Mouse (Mus musculus): ENCODE measurements around the gene Gata5. TPM values are rescaled to one million over a fixed set of nuclear protein-coding genes. Genes with fewer than 3 reads are reported as not detected.

Gata5 gene
- 4.9 and 5.4 TPM in 2 replicates for polyA plus RNA-seq (2014; fragmentation: Nextera tagmentation; extraction: Ambion mirVana)

GRCm38 (mm10) chr2:180334551-180334986 lies at the start of gene Gata5:
Gata5 (minus strand) TSS chr2:180334699.
- no peaks in the 10 kb centered on the region for H3K9me3 ChIP-seq (ENCODE audit: control insufficient read depth, low read depth, low read length)
- peaks cover 8% of the 10 kb centered on the region; the same call in 1 of the 2 replicates for H3K27me3 ChIP-seq (ENCODE audit: control insufficient read depth, insufficient read depth, low read length)
- no peaks in the 10 kb centered on the region for H3K36me3 ChIP-seq (ENCODE audit: control insufficient read depth, insufficient read depth, low read length)
- H3K27ac ChIP-seq (ENCODE audit: low read length) = peak within 1 kb of the TSS; percentile 69
- peaks cover 12% of the 10 kb centered on the region for H3K4me1 ChIP-seq (ENCODE audit: control insufficient read depth, insufficient read depth, low read length)
- peak; percentile 90 for ATAC-seq (ENCODE audit: insufficient number of reproducible peaks, insufficient read depth, low FRiP score, low read depth)
- peak within 1 kb of the TSS; percentile 45 for H3K4me3 ChIP-seq (ENCODE audit: low read depth, low read length)
- WGBS = under 1% methylated on average over 33 of the region's 33 CpGs
- H3K9ac ChIP-seq (replicated peaks; ENCODE audit: low read depth, low read length) = peak within 1 kb of the TSS; percentile 57
- peak within 1 kb of the TSS; percentile 59 for H3K4me2 ChIP-seq (replicated peaks; ENCODE audit: low read depth, low read length)

GRCm38 (mm10) chr2:180376730-180377129 lies 42.2 kb upstream of the Gata5 start:
- Histone ChIP-seq H3K27me3 (ENCODE audit: control insufficient read depth, insufficient read depth, low read length) (no peaks in the 10 kb centered on the region), H3K27ac (ENCODE audit: low read length) (no peak overlapping the region), H3K36me3 (ENCODE audit: control insufficient read depth, insufficient read depth, low read length) (no peaks in the 10 kb centered on the region), H3K9me3 (ENCODE audit: control insufficient read depth, low read depth, low read length) (no peaks in the 10 kb centered on the region), H3K4me1 (ENCODE audit: control insufficient read depth, insufficient read depth, low read length) (no peaks in the 10 kb centered on the region), H3K4me3 (ENCODE audit: low read depth, low read length) (no peak overlapping the region), H3K4me2 (replicated peaks; ENCODE audit: low read depth, low read length) (no peak overlapping the region), H3K9ac (replicated peaks; ENCODE audit: low read depth, low read length) (no peak overlapping the region)
- ATAC-seq (ENCODE audit: insufficient number of reproducible peaks, insufficient read depth, low FRiP score, low read depth) = no peak
- WGBS = 84% methylated on average over 5 of the region's 5 CpGs

GRCm38 (mm10) chr2:180373256-180373655 lies 38.8 kb upstream of the Gata5 start:
- Histone ChIP-seq H3K36me3 (ENCODE audit: control insufficient read depth, insufficient read depth, low read length) (no peaks in the 10 kb centered on the region), H3K9ac (replicated peaks; ENCODE audit: low read depth, low read length) (no peak overlapping the region), H3K9me3 (ENCODE audit: control insufficient read depth, low read depth, low read length) (no peaks in the 10 kb centered on the region), H3K4me1 (ENCODE audit: control insufficient read depth, insufficient read depth, low read length) (no peaks in the 10 kb centered on the region), H3K4me3 (ENCODE audit: low read depth, low read length) (no peak overlapping the region), H3K4me2 (replicated peaks; ENCODE audit: low read depth, low read length) (no peak overlapping the region), H3K27me3 (ENCODE audit: control insufficient read depth, insufficient read depth, low read length) (no peaks in the 10 kb centered on the region), H3K27ac (ENCODE audit: low read length) (no peak overlapping the region)
- WGBS = 55% methylated on average over 10 of the region's 10 CpGs
- ATAC-seq (ENCODE audit: insufficient number of reproducible peaks, insufficient read depth, low FRiP score, low read depth) = no peak

GRCm38 (mm10) chr2:180368359-180368758 lies 33.9 kb upstream of the Gata5 start:
- no peak overlapping the region for H3K4me3 ChIP-seq (ENCODE audit: low read depth, low read length)
- no peak for ATAC-seq (ENCODE audit: insufficient number of reproducible peaks, insufficient read depth, low FRiP score, low read depth)
- H3K4me1 ChIP-seq (ENCODE audit: control insufficient read depth, insufficient read depth, low read length) = no peaks in the 10 kb centered on the region
- H3K27me3 ChIP-seq (ENCODE audit: control insufficient read depth, insufficient read depth, low read length) = no peaks in the 10 kb centered on the region
- WGBS = 83% methylated on average over 5 of the region's 5 CpGs
- no peak overlapping the region for H3K27ac ChIP-seq (ENCODE audit: low read length)
- no peaks in the 10 kb centered on the region for H3K9me3 ChIP-seq (ENCODE audit: control insufficient read depth, low read depth, low read length)
- H3K9ac ChIP-seq (replicated peaks; ENCODE audit: low read depth, low read length) = no peak overlapping the region
- no peaks in the 10 kb centered on the region for H3K36me3 ChIP-seq (ENCODE audit: control insufficient read depth, insufficient read depth, low read length)
- no peak overlapping the region for H3K4me2 ChIP-seq (replicated peaks; ENCODE audit: low read depth, low read length)

GRCm38 (mm10) chr2:180367350-180367749 lies 32.9 kb upstream of the Gata5 start:
- 80% methylated on average over 4 of the region's 4 CpGs for WGBS
- no peak overlapping the region for H3K27ac ChIP-seq (ENCODE audit: low read length)
- no peak overlapping the region for H3K4me3 ChIP-seq (ENCODE audit: low read depth, low read length)

GRCm38 (mm10) chr2:180363434-180363720 lies 28.9 kb upstream of the Gata5 start:
- Histone ChIP-seq H3K27ac (ENCODE audit: low read length) (no peak overlapping the region), H3K9me3 (ENCODE audit: control insufficient read depth, low read depth, low read length) (no peaks in the 10 kb centered on the region), H3K36me3 (ENCODE audit: control insufficient read depth, insufficient read depth, low read length) (no peaks in the 10 kb centered on the region), H3K4me2 (replicated peaks; ENCODE audit: low read depth, low read length) (no peak overlapping the region), H3K4me3 (ENCODE audit: low read depth, low read length) (no peak overlapping the region), H3K9ac (replicated peaks; ENCODE audit: low read depth, low read length) (no peak overlapping the region), H3K27me3 (ENCODE audit: control insufficient read depth, insufficient read depth, low read length) (no peaks in the 10 kb centered on the region), H3K4me1 (ENCODE audit: control insufficient read depth, insufficient read depth, low read length) (no peaks in the 10 kb centered on the region)
- 77% methylated on average over 3 of the region's 3 CpGs for WGBS
- no peak for ATAC-seq (ENCODE audit: insufficient number of reproducible peaks, insufficient read depth, low FRiP score, low read depth)

More at GRCm38 (mm10) chr2:180367350-180367749, 32.9 kb upstream of the Gata5 start:
- Histone ChIP-seq H3K27me3 (ENCODE audit: control insufficient read depth, insufficient read depth, low read length) (no peaks in the 10 kb centered on the region), H3K4me1 (ENCODE audit: control insufficient read depth, insufficient read depth, low read length) (no peaks in the 10 kb centered on the region), H3K9me3 (ENCODE audit: control insufficient read depth, low read depth, low read length) (no peaks in the 10 kb centered on the region), H3K4me2 (replicated peaks; ENCODE audit: low read depth, low read length) (no peak overlapping the region), H3K36me3 (ENCODE audit: control insufficient read depth, insufficient read depth, low read length) (no peaks in the 10 kb centered on the region), H3K9ac (replicated peaks; ENCODE audit: low read depth, low read length) (no peak overlapping the region)
- no peak for ATAC-seq (ENCODE audit: insufficient number of reproducible peaks, insufficient read depth, low FRiP score, low read depth)

GRCm38 (mm10) chr2:180362585-180363433 lies 28.3 kb upstream of the Gata5 start:
- 62% methylated on average over 7 of the region's 7 CpGs for WGBS
- Histone ChIP-seq H3K4me3 (ENCODE audit: low read depth, low read length) (no peak overlapping the region), H3K4me2 (replicated peaks; ENCODE audit: low read depth, low read length) (no peak overlapping the region), H3K9ac (replicated peaks; ENCODE audit: low read depth, low read length) (no peak overlapping the region), H3K4me1 (ENCODE audit: control insufficient read depth, insufficient read depth, low read length) (no peaks in the 10 kb centered on the region), H3K27ac (ENCODE audit: low read length) (no peak overlapping the region), H3K27me3 (ENCODE audit: control insufficient read depth, insufficient read depth, low read length) (no peaks in the 10 kb centered on the region), H3K9me3 (ENCODE audit: control insufficient read depth, low read depth, low read length) (no peaks in the 10 kb centered on the region), H3K36me3 (ENCODE audit: control insufficient read depth, insufficient read depth, low read length) (no peaks in the 10 kb centered on the region)
- ATAC-seq (ENCODE audit: insufficient number of reproducible peaks, insufficient read depth, low FRiP score, low read depth) = no peak

- H3K4me2 ChIP-seq (replicated peaks; ENCODE audit: low read depth, low read length) = no peak overlapping the region
- no peaks in the 10 kb centered on the region for H3K27me3 ChIP-seq (ENCODE audit: control insufficient read depth, insufficient read depth, low read length)
- no peak overlapping the region for H3K9ac ChIP-seq (replicated peaks; ENCODE audit: low read depth, low read length)
- H3K4me1 ChIP-seq (ENCODE audit: control insufficient read depth, insufficient read depth, low read length) = no peaks in the 10 kb centered on the region
- 4% methylated on average over 4 of the region's 4 CpGs for WGBS
- no peak for ATAC-seq (ENCODE audit: insufficient number of reproducible peaks, insufficient read depth, low FRiP score, low read depth)
- H3K4me3 ChIP-seq (ENCODE audit: low read depth, low read length) = no peak overlapping the region
- no peaks in the 10 kb centered on the region for H3K9me3 ChIP-seq (ENCODE audit: control insufficient read depth, low read depth, low read length)
- H3K36me3 ChIP-seq (ENCODE audit: control insufficient read depth, insufficient read depth, low read length) = no peaks in the 10 kb centered on the region
- no peak overlapping the region for H3K27ac ChIP-seq (ENCODE audit: low read length)
Measured at GRCm38 (mm10) chr2:180359062-180359461, 24.6 kb upstream of the Gata5 start.

All from stomach, embryonic 14.5 days (tissue).